Mouse (Mus musculus) neural tube, embryonic 14.5 days (tissue): ENCODE measurements around the gene Cops7b. TPM values are rescaled to one million over a fixed set of nuclear protein-coding genes. Genes with fewer than 3 reads are reported as not detected.
"Not testable (repeated sequence)": the region's sequence is repeated elsewhere in the genome, so short reads cannot be mapped to it uniquely, and the experiment has no call there.

Experiments
- ATAC-seq: fragments of 200-750 bp; cut with Nextera tagmentation; 2 replicates; pipeline ENCODE4 v1.8.0; 2017; ENCODE audit warnings: low read depth, mild to moderate bottlenecking, moderate TSS enrichment, moderate library complexity
- H3K27ac ChIP-seq: fragments of 300-500 bp; sonication (generic); 2 replicates; pipeline ENCODE4 v1.5.1; 2014; ENCODE audit warnings: low read depth, mild to moderate bottlenecking, control low read depth, low read length, moderate library complexity, mixed read lengths
- H3K27me3 ChIP-seq: fragments of 300-500 bp; sonication (generic); 2 replicates; pipeline ENCODE4 v1.6.1; 2014; ENCODE audit warnings: low read length; ENCODE audit not compliant: control insufficient read depth, insufficient read depth
- H3K36me3 ChIP-seq: fragments of 300-500 bp; sonication (generic); 2 replicates; pipeline ENCODE4 v1.6.1; 2014; ENCODE audit warnings: low read length, mixed read lengths; ENCODE audit not compliant: control insufficient read depth, insufficient read depth
- H3K4me1 ChIP-seq: fragments of 300-500 bp; sonication (generic); 2 replicates; pipeline ENCODE4 v1.6.1; 2014; ENCODE audit warnings: low read length; ENCODE audit not compliant: control insufficient read depth, insufficient read depth
- H3K4me2 ChIP-seq: fragments of 300-500 bp; sonication (generic); 2 replicates; pipeline ENCODE4 v1.6.1; 2014; ENCODE audit warnings: mild to moderate bottlenecking, low read depth, low read length, control low read depth
- H3K4me3 ChIP-seq: fragments of 300-500 bp; sonication (generic); 2 replicates; pipeline ENCODE4 v1.5.1; 2014; ENCODE audit warnings: low read depth, low read length, control low read depth, mixed read lengths
- H3K9ac ChIP-seq: fragments of 300-500 bp; sonication (generic); replicated peaks from 2 replicates; pipeline ENCODE4 v1.6.1; 2014; ENCODE audit warnings: low read depth, mild to moderate bottlenecking, control low read depth, low read length, mixed read lengths
- H3K9me3 ChIP-seq: fragments of 300-500 bp; sonication (generic); 2 replicates; pipeline ENCODE4 v1.6.1; 2016; ENCODE audit warnings: low read length; ENCODE audit not compliant: control insufficient read depth
- WGBS: fragments of 180-500 bp; shearing (Covaris S2); extraction: QIAGEN DNeasy Blood & Tissue Kit; methylation state at CpG from one replicate; pipeline ENCODE4 v1.1.7; 2014; 5-methylcytosine and 5-hydroxymethylcytosine counted together
- polyA plus RNA-seq: library from polyadenylated mRNA; unstranded; fragments of >200 nt; fragmentation: Nextera tagmentation; extraction: Ambion mirVana; gene quantifications from 2 replicates; pipeline ENCODE4 v1.2.1, GENCODE M21; 2014

Cops7b gene
- polyA plus RNA-seq = 52.1 and 55.7 TPM in 2 replicates

DNA sequence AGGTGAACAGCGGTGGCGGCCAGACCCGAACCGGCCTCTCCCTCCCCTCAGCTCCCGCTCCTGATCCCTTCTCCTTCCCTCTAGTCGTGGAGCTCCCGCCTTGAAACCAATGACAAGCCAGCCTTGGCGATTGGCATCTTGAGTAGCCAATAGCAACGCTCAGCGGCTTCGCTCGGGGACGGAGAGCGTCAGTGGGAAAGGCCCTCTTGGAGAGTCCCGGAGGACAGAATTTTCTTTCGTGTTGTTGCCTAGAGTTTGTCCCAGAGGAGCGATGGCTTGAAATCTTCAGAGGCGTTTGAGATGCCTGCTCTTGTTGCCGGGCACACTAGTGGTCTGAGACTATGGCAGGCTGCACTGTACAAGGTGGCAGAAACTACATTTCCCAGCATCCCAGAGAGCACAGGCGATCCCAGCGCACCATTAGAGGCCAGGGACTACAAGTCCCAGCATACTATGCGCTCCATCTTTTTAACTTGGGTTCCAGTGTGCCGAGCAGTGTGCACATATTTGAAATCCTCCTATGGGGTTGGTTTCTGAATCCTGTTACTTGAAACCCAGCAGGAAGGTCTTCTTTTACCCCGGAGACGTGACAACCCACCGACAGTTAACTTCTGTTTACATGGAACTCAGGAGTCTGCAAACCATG is at the start of gene Cops7b, which contains the start of gene Pde6d:
Gene Cops7b (plus strand): TSS at position 454 of the 646 bp plus-strand sequence.
Gene Pde6d (minus strand): TSS at position 179 of the 646 bp plus-strand sequence.
- no peaks in the 10 kb centered on the region for H3K36me3 ChIP-seq
- peak within 1 kb of the TSS; percentile 72 for H3K4me2 ChIP-seq
- peak within 1 kb of the TSS; percentile 83 for H3K9ac ChIP-seq
- WGBS = under 1% methylated on average over 26 of the region's 26 CpGs
- no peaks in the 10 kb centered on the region for H3K9me3 ChIP-seq
- H3K4me1 ChIP-seq = peaks cover 11% of the 10 kb centered on the region
- H3K4me3 ChIP-seq = peak within 1 kb of the TSS; percentile 80
- ATAC-seq = peak; percentile 98
- no peaks in the 10 kb centered on the region for H3K27me3 ChIP-seq
- H3K27ac ChIP-seq = peak within 1 kb of the TSS; percentile 73; the same call in 1 of the 2 replicates

DNA sequence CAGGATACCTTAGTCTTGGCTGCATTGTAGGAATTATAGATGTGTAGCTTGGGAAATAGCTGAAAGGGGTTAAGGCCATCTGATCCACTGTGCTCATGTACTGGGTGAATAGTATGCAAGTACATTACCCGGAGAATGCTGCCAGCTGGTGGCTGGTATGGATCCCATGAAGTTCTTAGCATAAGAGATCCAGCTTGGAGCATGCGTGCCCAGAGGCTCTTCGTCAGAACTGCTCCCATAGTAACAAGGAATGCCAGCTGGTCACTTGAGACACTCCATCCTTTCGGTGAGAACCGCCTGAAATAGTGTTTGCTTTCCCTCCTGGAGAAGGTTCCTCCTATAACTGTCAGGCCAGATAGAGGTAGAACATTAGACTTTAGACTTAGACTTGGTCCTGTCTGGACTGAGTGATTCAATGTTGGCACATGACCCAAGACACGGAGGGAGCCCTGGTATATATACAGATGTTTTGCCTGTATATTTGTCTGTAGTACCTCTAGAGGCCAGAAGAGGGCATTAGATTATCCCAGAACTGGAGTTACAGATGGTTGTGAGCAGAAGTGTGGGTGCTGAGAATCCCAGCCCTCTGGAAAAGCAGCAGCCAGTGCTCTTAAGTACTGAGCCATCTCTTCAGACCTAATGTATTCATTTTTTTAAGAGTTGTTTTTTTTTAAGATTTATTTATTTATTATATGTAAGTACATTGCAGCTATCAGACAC is 49.1 kb upstream of the Cops7b start:
- no peak overlapping the region for H3K9ac ChIP-seq
- no peak overlapping the region for H3K27ac ChIP-seq
- peaks cover 12% of the 10 kb centered on the region; the same call in 1 of the 2 replicates for H3K36me3 ChIP-seq
- no peak for ATAC-seq
- peaks cover 24% of the 10 kb centered on the region; the same call in 1 of the 2 replicates for H3K4me1 ChIP-seq
- H3K4me2 ChIP-seq = no peak overlapping the region
- no peaks in the 10 kb centered on the region for H3K9me3 ChIP-seq
- 74% methylated on average over 6 of the region's 6 CpGs for WGBS
- H3K4me3 ChIP-seq = no peak overlapping the region
- H3K27me3 ChIP-seq = no peaks in the 10 kb centered on the region

DNA sequence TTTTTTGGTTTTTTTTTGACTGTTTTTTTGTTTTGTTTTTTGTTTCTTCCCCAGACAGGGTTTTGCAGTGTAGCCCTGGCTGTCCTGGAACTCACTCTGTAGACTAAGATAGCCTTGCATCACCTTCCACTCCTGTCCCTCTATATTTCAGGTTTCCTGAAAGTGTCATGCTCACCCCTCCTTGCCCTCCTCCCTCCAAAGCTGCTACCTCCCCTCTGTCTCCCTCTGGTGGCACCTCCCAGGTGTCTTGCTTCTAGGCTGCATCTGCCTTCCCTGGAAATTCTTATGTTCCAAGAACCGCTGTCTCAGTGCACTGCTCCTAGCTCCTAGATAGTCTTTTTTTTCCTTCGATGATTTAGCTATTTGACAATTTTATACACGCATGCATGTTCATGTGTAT is 44.3 kb upstream of the Cops7b start:
- ATAC-seq = no peak; the same call in 1 of the 2 replicates
- H3K27me3 ChIP-seq = no peaks in the 10 kb centered on the region

DNA sequence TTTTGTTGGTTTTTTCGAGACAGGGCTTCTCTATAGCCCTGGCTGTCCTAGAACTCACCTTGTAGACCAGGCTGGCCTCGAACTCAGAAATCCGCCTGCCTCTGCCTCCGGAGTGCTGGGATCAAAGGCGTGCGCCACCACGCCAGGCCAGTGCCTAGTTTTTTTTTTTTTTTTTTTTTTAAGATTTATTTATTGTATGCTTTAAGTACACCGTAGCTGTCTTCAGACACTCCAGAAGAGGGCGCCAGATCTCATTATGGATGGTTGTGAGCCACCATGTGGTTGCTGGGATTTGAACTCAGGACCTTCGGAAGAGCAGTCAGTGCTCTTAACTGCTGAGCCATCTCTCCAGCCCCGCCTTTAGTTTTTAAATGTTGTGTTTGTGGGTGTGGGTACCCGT is 43.1 kb upstream of the Cops7b start:
- H3K36me3 ChIP-seq = peaks cover 20% of the 10 kb centered on the region; the same call in 1 of the 2 replicates
- not testable (repeated sequence) for H3K4me3 ChIP-seq, H3K27ac ChIP-seq, H3K27me3 ChIP-seq, H3K9me3 ChIP-seq, H3K4me1 ChIP-seq, H3K9ac ChIP-seq, H3K4me2 ChIP-seq, ATAC-seq
- 89% methylated on average over 12 of the region's 12 CpGs for WGBS

More for the DNA sequence above, 44.3 kb upstream of the Cops7b start:
- no peaks in the 10 kb centered on the region for H3K9me3 ChIP-seq
- H3K36me3 ChIP-seq = peaks cover 9% of the 10 kb centered on the region; the same call in 1 of the 2 replicates
- H3K4me2 ChIP-seq = no peak overlapping the region
- no peaks in the 10 kb centered on the region for H3K4me1 ChIP-seq
- no peak overlapping the region for H3K9ac ChIP-seq
- 67% methylated on average over 3 of the region's 3 CpGs for WGBS
- H3K4me3 ChIP-seq = no peak overlapping the region
- H3K27ac ChIP-seq = no peak overlapping the region

DNA sequence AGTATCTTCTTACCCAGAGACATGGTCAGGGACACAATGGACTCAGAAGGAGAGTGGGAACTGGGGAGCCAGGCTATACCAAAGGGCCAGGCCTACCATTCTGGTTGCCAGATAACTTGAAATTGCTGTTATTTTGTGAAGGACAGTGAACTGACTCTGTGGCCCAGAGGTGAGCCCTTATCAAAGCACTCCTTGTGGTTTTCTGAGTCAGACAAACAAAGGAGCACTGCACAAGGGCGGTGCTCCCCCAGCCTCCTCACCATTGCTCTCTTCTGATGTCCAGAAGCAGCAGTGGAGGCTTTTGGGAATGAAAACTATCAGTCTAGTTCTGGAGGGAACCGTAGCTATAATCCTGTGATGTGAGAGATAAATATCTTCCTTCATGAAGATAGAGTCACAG is 40.1 kb upstream of the Cops7b start:
- Histone ChIP-seq H3K27ac (no peak overlapping the region), H3K9ac (no peak overlapping the region), H3K4me1 (no peaks in the 10 kb centered on the region), H3K36me3 (peaks cover 27% of the 10 kb centered on the region; the same call in 1 of the 2 replicates), H3K27me3 (no peaks in the 10 kb centered on the region), H3K9me3 (no peaks in the 10 kb centered on the region), H3K4me2 (no peak overlapping the region), H3K4me3 (no peak overlapping the region)
- no peak for ATAC-seq
- 95% methylated on average over 2 of the region's 2 CpGs for WGBS

DNA sequence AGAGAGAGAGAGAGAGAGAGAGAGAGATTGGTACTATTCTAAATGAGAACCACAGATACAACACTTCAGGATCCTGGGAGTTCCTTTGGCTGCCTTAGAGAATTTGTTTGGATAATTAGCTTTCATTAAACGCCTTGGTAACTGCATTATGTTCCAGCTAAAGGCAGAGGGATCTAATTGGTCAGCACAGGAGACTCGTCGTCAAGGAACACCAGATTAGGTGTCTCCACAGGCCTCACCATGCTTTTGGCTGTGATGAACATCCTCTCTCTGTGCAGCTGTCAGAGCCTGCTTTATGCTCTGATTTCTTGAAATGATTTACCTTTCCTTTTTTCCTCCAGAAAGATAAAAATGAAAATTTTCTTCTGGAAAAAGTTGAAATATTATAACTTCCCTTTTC is 35.9 kb upstream of the Cops7b start:
- no peak overlapping the region for H3K9ac ChIP-seq
- no peak overlapping the region for H3K4me3 ChIP-seq
- no peak for ATAC-seq
- H3K9me3 ChIP-seq = no peaks in the 10 kb centered on the region
- no peaks in the 10 kb centered on the region for H3K4me1 ChIP-seq
- WGBS = 54% methylated on average over 3 of the region's 3 CpGs
- H3K27me3 ChIP-seq = no peaks in the 10 kb centered on the region
- peaks cover 27% of the 10 kb centered on the region; the same call in 1 of the 2 replicates for H3K36me3 ChIP-seq
- H3K27ac ChIP-seq = no peak overlapping the region
- H3K4me2 ChIP-seq = no peak overlapping the region

DNA sequence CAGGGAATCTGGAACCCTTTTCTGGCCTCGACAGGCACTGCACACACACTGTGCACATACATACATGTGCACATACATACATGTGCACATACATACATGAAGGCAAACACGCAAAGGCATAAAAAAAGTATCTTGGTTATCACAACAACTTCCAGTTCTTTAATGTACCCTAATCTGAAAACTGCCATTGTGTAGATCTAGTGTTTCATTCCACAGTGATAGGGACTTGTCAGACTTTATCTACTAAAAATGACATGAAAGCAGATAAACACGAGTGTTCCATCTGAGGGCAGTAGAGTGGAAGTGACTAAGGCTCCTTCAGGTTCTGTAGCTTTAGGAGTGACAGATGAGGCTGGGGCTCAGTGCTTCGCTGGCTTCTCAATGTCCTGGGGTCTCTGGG is 31.4 kb upstream of the Cops7b start:
- no peaks in the 10 kb centered on the region for H3K36me3 ChIP-seq
- no peak overlapping the region for H3K4me2 ChIP-seq
- H3K4me1 ChIP-seq = no peaks in the 10 kb centered on the region
- H3K9ac ChIP-seq = no peak overlapping the region
- no peaks in the 10 kb centered on the region for H3K9me3 ChIP-seq
- 87% methylated on average over 4 of the region's 4 CpGs for WGBS
- ATAC-seq = no peak
- no peak overlapping the region for H3K4me3 ChIP-seq
- no peaks in the 10 kb centered on the region for H3K27me3 ChIP-seq
- H3K27ac ChIP-seq = no peak overlapping the region

DNA sequence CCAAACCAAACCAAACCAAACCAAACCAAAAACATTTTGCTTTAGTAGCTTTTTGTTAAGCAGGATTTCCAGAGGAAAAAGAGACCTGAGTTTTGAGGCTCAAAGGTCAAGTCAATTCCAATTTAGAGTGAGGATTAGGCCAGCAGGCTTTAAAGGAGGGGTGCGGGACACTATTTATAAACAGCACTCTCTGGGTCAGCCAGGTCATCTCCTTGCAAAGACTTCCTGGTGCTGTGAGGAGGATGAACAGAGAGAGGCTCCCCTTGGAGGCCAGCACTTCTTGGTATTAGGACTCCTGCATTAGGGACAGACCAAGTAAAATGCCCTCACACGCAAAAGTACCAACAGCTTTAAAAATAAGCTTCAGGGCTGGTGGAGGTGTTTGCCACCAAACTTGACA is 30.8 kb upstream of the Cops7b start:
- no peak overlapping the region for H3K4me3 ChIP-seq
- 82% methylated on average over 2 of the region's 2 CpGs for whole genome bisulfite sequencing
- H3K36me3 ChIP-seq = no peaks in the 10 kb centered on the region; the same call in 1 of the 2 replicates
- ATAC-seq = no peak
- H3K9me3 ChIP-seq = no peaks in the 10 kb centered on the region
- no peak overlapping the region for H3K4me2 ChIP-seq
- H3K4me1 ChIP-seq = no peaks in the 10 kb centered on the region
- H3K27ac ChIP-seq = no peak overlapping the region
- no peak overlapping the region for H3K9ac ChIP-seq
- H3K27me3 ChIP-seq = no peaks in the 10 kb centered on the region

DNA sequence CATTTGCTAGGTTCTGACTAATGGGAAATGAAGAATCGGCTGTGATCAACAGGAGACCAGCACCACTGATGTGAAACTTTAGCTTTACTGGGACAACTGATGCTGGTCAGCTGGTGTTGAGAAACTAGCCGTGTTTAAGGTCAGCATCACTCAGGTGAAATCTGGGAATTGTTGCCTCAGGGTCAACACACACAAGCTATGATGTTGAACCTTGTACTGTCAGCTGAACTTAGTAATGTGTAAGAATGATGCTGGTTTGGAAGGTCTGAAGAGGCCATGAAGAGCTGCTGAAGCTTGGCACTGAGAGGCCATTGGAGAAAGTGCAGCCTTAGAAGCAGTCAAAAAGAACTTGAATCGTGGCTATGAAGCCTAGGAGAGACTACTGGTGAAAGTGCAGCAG is 27.0 kb upstream of the Cops7b start:
- ATAC-seq = no peak
- no peak overlapping the region for H3K9ac ChIP-seq

More for the DNA sequence above, 27.0 kb upstream of the Cops7b start:
- Histone ChIP-seq H3K9me3 (no peaks in the 10 kb centered on the region), H3K27me3 (no peaks in the 10 kb centered on the region), H3K4me3 (no peak overlapping the region), H3K36me3 (no peaks in the 10 kb centered on the region; the same call in none of the 2 replicates), H3K4me1 (no peaks in the 10 kb centered on the region), H3K27ac (no peak overlapping the region), H3K4me2 (no peak overlapping the region)
- 89% methylated on average over 3 of the region's 3 CpGs for WGBS
